Mouse (Mus musculus) testis, adult 10 weeks (tissue): ENCODE measurements around the gene Olfr237-ps1. TPM values are rescaled to one million over a fixed set of nuclear protein-coding genes. Genes with fewer than 3 reads are reported as not detected.

Source experiments
- polyA plus RNA-seq: library from polyadenylated mRNA; stranded (reverse); fragments of 350-450 nt; fragmentation: Illumina TruSeq; extraction: RNeasy Lipid Tissue Mini Kit (QIAGEN cat#74804); gene quantifications from one replicate; pipeline ENCODE4 v1.2.3, GENCODE M21; 2014; ENCODE audit warnings: low read depth, low replicate concordance

The Olfr237-ps1 gene
- polyA plus RNA-seq, result 0.20 TPM

DNA sequence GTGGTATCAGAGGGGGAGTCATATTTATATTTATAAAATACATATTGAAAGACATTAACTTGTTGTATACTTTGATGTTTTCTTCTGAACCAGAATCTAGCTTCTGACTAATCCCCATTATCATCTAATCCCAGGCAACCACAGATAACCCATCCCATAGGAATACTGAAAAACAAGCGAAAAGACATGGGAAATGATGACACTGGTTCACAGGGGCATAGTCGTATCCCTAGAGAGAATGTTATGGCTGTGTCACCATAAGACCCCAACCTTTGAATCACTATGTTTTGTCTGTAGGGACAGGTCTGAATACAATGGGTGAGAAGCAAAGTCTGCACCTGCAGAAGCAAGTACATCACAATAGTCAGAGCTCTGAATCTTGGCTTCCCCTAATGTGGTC, at the start of gene Olfr237-ps1:
TSS of gene Olfr237-ps1 (plus strand) at position 301 of the 400 bp plus-strand sequence.

DNA sequence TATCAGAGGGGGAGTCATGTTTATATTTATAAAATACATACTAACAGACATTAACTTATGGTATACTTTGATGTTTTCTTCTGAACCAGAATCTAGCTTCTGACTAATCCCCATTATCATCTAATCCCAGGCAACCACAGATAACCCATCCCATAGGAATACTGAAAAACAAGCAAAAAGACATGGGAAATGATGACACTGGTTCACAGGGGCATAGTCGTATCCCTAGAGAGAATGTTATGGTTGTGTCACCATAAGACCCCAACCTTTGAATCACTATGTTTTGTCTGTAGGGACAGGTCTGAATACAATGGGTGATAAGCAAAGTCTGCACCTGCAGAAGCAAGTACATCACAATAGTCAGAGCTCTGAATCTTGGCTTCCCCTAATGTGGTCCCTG, 40.3 kb upstream of the Olfr237-ps1 start, which contains the start of gene Olfr441:
TSS of gene Olfr441 (plus strand) at position 301 of the 400 bp plus-strand sequence.

DNA sequence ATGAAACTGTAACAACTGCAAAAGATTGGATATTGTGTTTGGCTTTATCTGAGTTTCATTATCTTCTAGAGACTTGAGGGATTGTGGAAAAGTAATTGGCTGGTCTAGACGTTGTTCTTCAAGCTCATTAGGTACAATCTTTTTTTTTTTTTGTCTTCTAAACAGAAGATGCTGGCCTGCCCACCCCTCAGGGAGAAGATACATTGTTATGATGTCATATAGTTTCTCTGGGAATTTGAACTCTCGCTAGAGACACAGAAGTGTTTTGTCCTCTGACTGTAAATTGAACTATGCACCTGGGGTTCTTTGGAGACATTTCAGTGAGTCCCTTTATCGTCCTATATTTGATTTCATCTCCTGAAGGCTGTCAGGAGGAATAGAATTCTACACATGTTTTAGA, 16.6 kb downstream of the Olfr237-ps1 start, which contains the start of gene Olfr437:
TSS of gene Olfr437 (plus strand) at position 301 of the 400 bp plus-strand sequence.

DNA sequence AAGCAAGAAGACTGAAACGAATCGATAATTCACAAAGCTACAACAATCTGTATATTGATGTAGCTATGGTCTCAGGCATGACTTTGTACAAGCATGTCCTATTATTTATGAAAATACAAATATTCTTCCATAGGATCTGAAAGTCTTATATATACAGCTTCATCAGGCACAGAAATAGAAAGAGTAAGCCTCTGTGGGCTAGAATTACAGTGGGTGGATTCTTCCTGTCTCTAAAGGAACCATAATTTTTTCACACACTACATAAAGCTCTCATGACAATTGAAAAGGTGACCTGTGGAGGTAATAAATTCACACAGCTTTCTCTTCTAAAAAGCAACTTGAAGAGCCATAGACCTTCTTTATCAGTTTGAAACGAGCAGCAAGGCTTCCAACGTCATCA, 25.5 kb downstream of the Olfr237-ps1 start, which contains the start of gene Olfr13:
TSS of gene Olfr13 (plus strand) at position 301 of the 400 bp plus-strand sequence.

DNA sequence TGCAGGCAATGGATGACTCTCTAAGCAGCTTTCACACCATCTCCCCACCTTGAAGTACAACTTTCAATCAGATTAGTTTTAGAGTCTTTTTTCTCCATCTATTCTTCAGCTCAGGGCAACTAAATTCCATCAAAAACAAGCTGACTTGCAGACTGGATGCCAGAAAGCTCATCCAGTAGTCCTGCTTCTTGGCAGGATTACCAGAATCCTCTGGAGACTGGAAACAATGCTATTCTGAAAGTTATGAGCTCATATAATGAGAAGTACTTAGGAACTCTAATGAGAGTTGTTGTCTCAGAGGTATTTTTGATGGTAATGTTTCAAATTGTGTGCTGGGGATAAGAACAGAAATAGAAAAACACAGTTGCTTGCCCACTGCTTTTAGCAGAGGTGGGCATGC, 50.4 kb downstream of the Olfr237-ps1 start, which contains the start of gene Olfr435:
TSS of gene Olfr435 (plus strand) at position 366 of the 400 bp plus-strand sequence.

Other genes with a start within 250 kb of the Olfr237-ps1 start
- gene Olfr447, start 237.7 kb upstream of the Olfr237-ps1 start, polyA plus RNA-seq, result not detected
- gene Olfr446, start 225.2 kb upstream of the Olfr237-ps1 start, polyA plus RNA-seq, result not detected
- not detected for gene Olfr444, start 197.5 kb upstream of the Olfr237-ps1 start, polyA plus RNA-seq
- not detected for gene Olfr441, start 40.2 kb upstream of the Olfr237-ps1 start, polyA plus RNA-seq
- not detected for gene Olfr437, start 16.7 kb downstream of the Olfr237-ps1 start, polyA plus RNA-seq
- gene Olfr13, start 25.6 kb downstream of the Olfr237-ps1 start, polyA plus RNA-seq, result 0.14 TPM
- not detected for gene Olfr435, start 50.6 kb downstream of the Olfr237-ps1 start, polyA plus RNA-seq
- not detected for gene Olfr434, start 66.5 kb downstream of the Olfr237-ps1 start, polyA plus RNA-seq
- not detected for gene Olfr47, start 85.0 kb downstream of the Olfr237-ps1 start, polyA plus RNA-seq
- gene Arhgef5, start 119.0 kb downstream of the Olfr237-ps1 start, polyA plus RNA-seq, result 2.1 TPM
- 0.25 TPM for gene Nobox, start 163.0 kb downstream of the Olfr237-ps1 start, polyA plus RNA-seq